Mouse (Mus musculus) testis, adult 2 months (tissue): ENCODE data around the gene Bcl2l2.

Experiments
- CTCF ChIP-seq: fragments of 200-500 bp; IDR thresholded peaks from 2 replicates; pipeline ENCODE4 v1.5.1; 2012; ENCODE audit warnings: low read depth, mild to moderate bottlenecking, inconsistent platforms, low read length, moderate library complexity; ENCODE audit not compliant: control insufficient read depth, insufficient read depth, insufficient replicate concordance
- POLR2A ChIP-seq: fragments of 200-500 bp; IDR thresholded peaks from 2 replicates; pipeline ENCODE4 v1.6.1; 2012; ENCODE audit warnings: low read depth, mild to moderate bottlenecking, inconsistent platforms, low read length, moderate library complexity; ENCODE audit not compliant: control insufficient read depth

DNA sequence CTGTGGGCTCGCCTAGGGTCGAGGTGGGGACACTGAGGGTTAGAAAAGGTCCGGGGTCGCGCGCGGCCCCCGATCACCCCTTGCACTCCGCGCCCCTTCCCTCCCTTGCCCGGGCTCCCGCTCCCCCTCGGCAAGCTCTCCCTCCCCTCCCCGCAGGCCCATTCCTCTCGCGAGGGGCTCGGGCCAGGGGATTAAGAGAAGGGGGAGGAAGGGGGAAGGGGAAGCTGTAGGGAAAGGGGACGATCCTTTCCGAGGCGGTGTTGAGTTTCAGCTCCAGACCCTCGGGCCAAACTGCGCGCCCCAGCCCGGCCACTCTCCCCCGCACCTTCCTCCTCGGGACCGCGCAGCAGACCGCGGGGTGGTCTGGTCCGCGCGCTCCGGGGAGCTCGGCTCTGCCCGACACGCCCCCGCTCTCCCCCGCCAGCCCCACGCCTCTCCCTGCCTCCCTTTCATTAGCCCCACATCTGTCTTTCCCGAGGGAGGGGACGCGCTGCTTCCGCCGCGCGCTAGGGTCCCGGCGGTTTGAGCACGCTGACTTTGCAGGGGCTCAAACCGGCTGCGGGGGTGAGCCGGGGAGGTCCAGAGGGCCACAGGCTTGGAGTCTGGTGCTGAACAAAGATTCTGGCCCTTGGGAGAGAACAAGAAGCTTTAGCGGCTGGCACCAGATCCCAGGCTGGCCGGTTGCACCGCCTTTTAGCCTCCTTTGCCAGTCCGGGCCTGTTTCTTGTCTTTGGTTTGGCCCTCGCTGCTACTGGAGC is 43.4 kb downstream of the Bcl2l2 start:
- TF ChIP-seq CTCF (no peak), POLR2A (no peak)
